Mouse (Mus musculus): ENCODE measurements around the gene Pik3cd. TPM values are rescaled to one million over a fixed set of nuclear protein-coding genes. Genes with fewer than 3 reads are reported as not detected.
A peak's percentile ranks its signal among the peaks of the same experiment; 100 is the strongest.
"Not testable (repeated sequence)": the region's sequence is repeated elsewhere in the genome, so short reads cannot be mapped to it uniquely, and the experiment has no call there.

Gene Pik3cd
- 10 to 100 TPM; 28.1 to 37.1 TPM for total RNA-seq (2021)

- intact Hi-C loops (cut with DNase I) = loop anchor here (10.0 kb wide), 1 partner anchor 158 kb away; no protein-coding TSS in a partner anchor
- peak in 1 of 2 experiments; percentile 60 for DNase-seq (ENCODE audit: extremely low spot score in 1 of 2, low spot score in 2 of 2)
These were observed at the start of gene Pik3cd for GRCm38 (mm10) chr4:149702210-149702979. Gene Pik3cd (minus strand): TSS chr4:149702571.

GRCm38 (mm10) chr4:149750671-149751070 lies 48.3 kb upstream of the Pik3cd start:
- DNase-seq (ENCODE audit: extremely low spot score in 1 of 2, low spot score in 2 of 2) = no peak
- intact Hi-C loops (cut with DNase I) = loop anchor here (5.0 kb wide), 2 partner anchors 42 to 207 kb away; partner anchors contain the start of gene Spsb1

- DNase-seq (ENCODE audit: extremely low spot score in 1 of 2, low spot score in 2 of 2) = not testable (repeated sequence)
- intact Hi-C loops (cut with DNase I) = loop anchor here (5.0 kb wide), 2 partner anchors 43 to 208 kb away; partner anchors contain the start of gene Spsb1
These were observed 47.3 kb upstream of the Pik3cd start for GRCm38 (mm10) chr4:149749663-149750015.

GRCm38 (mm10) chr4:149749003-149749662 lies 46.8 kb upstream of the Pik3cd start:
- intact Hi-C loops (cut with DNase I) = no loop called here
- DNase-seq (ENCODE audit: extremely low spot score in 1 of 2, low spot score in 2 of 2) = no peak

- no peak for DNase-seq (ENCODE audit: extremely low spot score in 1 of 2, low spot score in 2 of 2)
- intact Hi-C loops (cut with DNase I) = no loop called here
These were observed 41.7 kb upstream of the Pik3cd start for GRCm38 (mm10) chr4:149744119-149744518.

- no peak for DNase-seq (ENCODE audit: extremely low spot score in 1 of 2, low spot score in 2 of 2)
- intact Hi-C loops (cut with DNase I) = no loop called here
These were observed 39.7 kb upstream of the Pik3cd start for GRCm38 (mm10) chr4:149742011-149742530.

- intact Hi-C loops (cut with DNase I) = no loop called here
- DNase-seq (ENCODE audit: extremely low spot score in 1 of 2, low spot score in 2 of 2) = no peak
These were observed 37.9 kb upstream of the Pik3cd start for GRCm38 (mm10) chr4:149740301-149740700.

GRCm38 (mm10) chr4:149739478-149739877 lies 37.1 kb upstream of the Pik3cd start:
- intact Hi-C loops (cut with DNase I) = no loop called here

GRCm38 (mm10) chr4:149737383-149738324 lies 35.3 kb upstream of the Pik3cd start, which contains the start of gene Tmem201:
Gene Tmem201 (minus strand): TSS chr4:149738044.
- peak; percentile 91 to 97 for DNase-seq (ENCODE audit: extremely low spot score in 1 of 2, low spot score in 2 of 2)
- intact Hi-C loops (cut with DNase I) = no loop called here

More at GRCm38 (mm10) chr4:149739478-149739877, 37.1 kb upstream of the Pik3cd start:
- no peak for DNase-seq (ENCODE audit: extremely low spot score in 1 of 2, low spot score in 2 of 2)

- intact Hi-C loops (cut with DNase I) = no loop called here
- DNase-seq (ENCODE audit: extremely low spot score in 1 of 2, low spot score in 2 of 2) = peak; percentile 50 to 67
These were observed 34.2 kb upstream of the Pik3cd start for GRCm38 (mm10) chr4:149736581-149736980.

GRCm38 (mm10) chr4:149735624-149736250 lies 33.4 kb upstream of the Pik3cd start:
- peak in 1 of 2 experiments; percentile 29 for DNase-seq (ENCODE audit: extremely low spot score in 1 of 2, low spot score in 2 of 2)
- intact Hi-C loops (cut with DNase I) = no loop called here

GRCm38 (mm10) chr4:149734730-149735475 lies 32.5 kb upstream of the Pik3cd start:
- intact Hi-C loops (cut with DNase I) = no loop called here
- peak in 1 of 2 experiments; percentile 18 for DNase-seq (ENCODE audit: extremely low spot score in 1 of 2, low spot score in 2 of 2)

- DNase-seq (ENCODE audit: extremely low spot score in 1 of 2, low spot score in 2 of 2) = no peak
- intact Hi-C loops (cut with DNase I) = no loop called here
These were observed 31.9 kb upstream of the Pik3cd start for GRCm38 (mm10) chr4:149734246-149734645.

- intact Hi-C loops (cut with DNase I) = no loop called here
- peak in 1 of 2 experiments; percentile 55 for DNase-seq (ENCODE audit: extremely low spot score in 1 of 2, low spot score in 2 of 2)
These were observed 31.4 kb upstream of the Pik3cd start for GRCm38 (mm10) chr4:149733748-149734147.

GRCm38 (mm10) chr4:149732800-149733199 lies 30.4 kb upstream of the Pik3cd start:
- intact Hi-C loops (cut with DNase I) = no loop called here
- peak in 1 of 2 experiments; percentile 41 for DNase-seq (ENCODE audit: extremely low spot score in 1 of 2, low spot score in 2 of 2)

- intact Hi-C loops (cut with DNase I) = no loop called here
These were observed 29.9 kb upstream of the Pik3cd start for GRCm38 (mm10) chr4:149732313-149732712.

GRCm38 (mm10) chr4:149730827-149731226 lies 28.5 kb upstream of the Pik3cd start:
- no peak for DNase-seq (ENCODE audit: extremely low spot score in 1 of 2, low spot score in 2 of 2)
- intact Hi-C loops (cut with DNase I) = no loop called here

More at GRCm38 (mm10) chr4:149732313-149732712, 29.9 kb upstream of the Pik3cd start:
- DNase-seq (ENCODE audit: extremely low spot score in 1 of 2, low spot score in 2 of 2) = peak in 1 of 2 experiments; percentile 19

Data from left cerebral cortex, postnatal 10 days (tissue).